Mouse (Mus musculus): ENCODE results near the gene Swi5.

GRCm38 (mm10) chr2:32240591-32240990, 47.3 kb downstream of the Swi5 start:
- TF ChIP-seq POLR2AphosphoS5 (IDR thresholded peaks at IDR 0.05; ENCODE audit: insufficient replicate concordance, low read depth, low read length): no peak
- no peak for TF ChIP-seq CTCF (IDR thresholded peaks at IDR 0.05; ENCODE audit: low read depth, low read length)
- no peak for TF ChIP-seq GATA1 (IDR thresholded peaks at IDR 0.05; ENCODE audit: borderline replicate concordance, low read length)
